Mouse (Mus musculus) CD4-positive helper T cell, adult 2 months (primary cell): Measurements from ENCODE around the gene Pard3.
"Not testable (repeated sequence)": the region's sequence is repeated elsewhere in the genome, so short reads cannot be mapped to it uniquely, and the experiment has no call there.

ENCODE experiments used
- DNase-seq: peaks from one replicate; pipeline ENCODE4 v3.0.0-alpha.2; 2012; ENCODE audit warnings: low read depth, missing footprints, low spot score

Gene Pard3

GRCm38 (mm10) chr8:127136781-127137180, 73.1 kb downstream of the Pard3 start:
- no peak for DNase-seq

GRCm38 (mm10) chr8:127139154-127139553, 75.5 kb downstream of the Pard3 start:
- DNase-seq, result peak; percentile 41

- DNase-seq, result no peak
These were observed 77.3 kb downstream of the Pard3 start for GRCm38 (mm10) chr8:127140945-127141344.

- no peak for DNase-seq
These were observed 79.9 kb downstream of the Pard3 start for GRCm38 (mm10) chr8:127143641-127144040.

- no peak for DNase-seq
These were observed 80.9 kb downstream of the Pard3 start for GRCm38 (mm10) chr8:127144562-127144961.

- DNase-seq, result no peak
These were observed 81.4 kb downstream of the Pard3 start for GRCm38 (mm10) chr8:127145135-127145534.

GRCm38 (mm10) chr8:127146055-127146454, 82.4 kb downstream of the Pard3 start:
- DNase-seq, result no peak

- no peak for DNase-seq
These were observed 85.1 kb downstream of the Pard3 start for GRCm38 (mm10) chr8:127148821-127149220.

- no peak for DNase-seq
These were observed 87.0 kb downstream of the Pard3 start for GRCm38 (mm10) chr8:127150645-127151044.

- DNase-seq, result no peak
These were observed 88.0 kb downstream of the Pard3 start for GRCm38 (mm10) chr8:127151706-127152105.

GRCm38 (mm10) chr8:127157087-127157486, 93.4 kb downstream of the Pard3 start:
- no peak for DNase-seq

- DNase-seq, result no peak
These were observed 95.8 kb downstream of the Pard3 start for GRCm38 (mm10) chr8:127159421-127159966.

GRCm38 (mm10) chr8:127161854-127162253, 98.2 kb downstream of the Pard3 start:
- no peak for DNase-seq

- no peak for DNase-seq
These were observed 99.1 kb downstream of the Pard3 start for GRCm38 (mm10) chr8:127162821-127163220.

- no peak for DNase-seq
These were observed 100.9 kb downstream of the Pard3 start for GRCm38 (mm10) chr8:127164326-127165280.

- DNase-seq, result no peak
These were observed 104.8 kb downstream of the Pard3 start for GRCm38 (mm10) chr8:127168496-127168895.

GRCm38 (mm10) chr8:127169361-127169760, 105.7 kb downstream of the Pard3 start:
- DNase-seq, result no peak

- not testable (repeated sequence) for DNase-seq
These were observed 106.7 kb downstream of the Pard3 start for GRCm38 (mm10) chr8:127170372-127170771.

GRCm38 (mm10) chr8:127170930-127171329, 107.2 kb downstream of the Pard3 start:
- DNase-seq, result no peak

- no peak for DNase-seq
These were observed 109.8 kb downstream of the Pard3 start for GRCm38 (mm10) chr8:127173483-127173882.

GRCm38 (mm10) chr8:127174411-127174810, 110.7 kb downstream of the Pard3 start:
- DNase-seq, result no peak

- no peak for DNase-seq
These were observed 111.6 kb downstream of the Pard3 start for GRCm38 (mm10) chr8:127175160-127175836.
